Mouse (Mus musculus): ENCODE measurements around the gene Zfp462.

GRCm38 (mm10) chr4:55077133-55077889, 132.5 kb downstream of the Zfp462 start:
- TF ChIP-seq CTCF (IDR thresholded peaks at IDR 0.05; ENCODE audit: low read depth, low read length) (no peak), GATA1 (IDR thresholded peaks at IDR 0.05; ENCODE audit: borderline replicate concordance, low read length) (no peak)

Measured in G1E (cell line).